Mouse (Mus musculus) thymus, adult 2 months (tissue): Measurements from ENCODE around the gene Uevld. TPM values are rescaled to one million over a fixed set of nuclear protein-coding genes. Genes with fewer than 3 reads are reported as not detected.

Source experiments
- DNase-seq: peaks from one replicate; pipeline ENCODE4 v3.0.0; 2021
- H3K27ac ChIP-seq: fragments of 200-500 bp; 2 replicates; pipeline ENCODE4 v1.5.1; 2012; ENCODE audit warnings: low read length, control low read depth; ENCODE audit not compliant: control insufficient read depth, insufficient read depth
- H3K27me3 ChIP-seq: fragments of 200-500 bp; 2 replicates; pipeline ENCODE4 v1.6.1; 2012; ENCODE audit warnings: mild to moderate bottlenecking, low read length, moderate library complexity, mixed read lengths; ENCODE audit not compliant: control insufficient read depth, insufficient read depth
- H3K36me3 ChIP-seq: fragments of 200-500 bp; 2 replicates; pipeline ENCODE4 v1.6.1; 2012; ENCODE audit warnings: mild to moderate bottlenecking, low read length, moderate library complexity; ENCODE audit not compliant: control insufficient read depth, insufficient read depth
- H3K4me1 ChIP-seq: fragments of 200-500 bp; replicated peaks from 2 replicates; pipeline ENCODE4 v1.6.1; 2012; ENCODE audit warnings: low read length; ENCODE audit not compliant: control insufficient read depth, insufficient read depth
- H3K4me3 ChIP-seq: fragments of 200-500 bp; 2 replicates; pipeline ENCODE4 v1.5.1; 2012; ENCODE audit warnings: mild to moderate bottlenecking, low read length, control low read depth, moderate library complexity; ENCODE audit not compliant: control insufficient read depth, insufficient read depth
- CTCF ChIP-seq: fragments of 200-500 bp; IDR thresholded peaks from 2 replicates; pipeline ENCODE4 v1.5.1; 2012; ENCODE audit warnings: mild to moderate bottlenecking, control low read depth, low read length, moderate library complexity, borderline replicate concordance; ENCODE audit not compliant: control insufficient read depth, poor library complexity, insufficient read depth; ENCODE audit errors: extremely low read depth
- POLR2A ChIP-seq: fragments of 200-500 bp; IDR thresholded peaks from 2 replicates; pipeline ENCODE4 v1.6.1; 2012; ENCODE audit warnings: mild to moderate bottlenecking, low read length, control low read depth, moderate library complexity; ENCODE audit not compliant: control insufficient read depth, poor library complexity, insufficient read depth; ENCODE audit errors: extremely low read depth
- WGBS: fragments of 180-500 bp; shearing (Covaris S2); methylation state at CpG from one replicate; pipeline ENCODE4 v1.1.7; 2018; 5-methylcytosine and 5-hydroxymethylcytosine counted together
- polyA plus RNA-seq: library from polyadenylated mRNA; depleted of rRNA; stranded (reverse); fragments of >200 nt; gene quantifications from 2 replicates; pipeline ENCODE4 v1.2.3, GENCODE M21; 2012

The Uevld gene
- polyA plus RNA-seq, 1 experiment: 4.0 TPM

DNA sequence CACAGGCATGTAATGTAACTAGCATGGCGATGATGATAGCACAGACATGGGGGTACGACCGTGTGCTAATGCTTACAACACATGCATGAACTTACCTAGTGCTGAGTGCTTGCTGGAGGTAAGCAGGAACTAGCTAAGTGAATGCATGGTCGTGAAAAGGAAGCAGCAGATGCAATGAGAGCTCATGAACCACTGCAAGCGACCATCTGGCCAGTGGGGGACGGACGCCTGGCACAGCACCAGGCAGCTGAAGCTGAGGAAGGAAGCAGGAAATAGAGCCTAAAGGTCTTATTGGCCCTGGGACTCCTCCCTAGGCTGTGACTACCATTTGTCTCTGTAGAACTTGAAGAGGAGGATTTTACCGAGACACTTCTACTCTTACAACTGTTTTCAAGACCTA lies 23.5 kb downstream of the Uevld start:
- H3K4me1 ChIP-seq: no peaks in the 10 kb centered on the region
- TF ChIP-seq CTCF (no peak), POLR2A (no peak)
- peaks cover 26% of the 10 kb centered on the region; the same call in 1 of the 2 replicates for H3K36me3 ChIP-seq
- 80% methylated on average over 8 of the region's 8 CpGs for WGBS
- DNase-seq: no peak
- no peaks in the 10 kb centered on the region for H3K27me3 ChIP-seq
- H3K4me3 ChIP-seq: no peak overlapping the region
- H3K27ac ChIP-seq: no peak overlapping the region

DNA sequence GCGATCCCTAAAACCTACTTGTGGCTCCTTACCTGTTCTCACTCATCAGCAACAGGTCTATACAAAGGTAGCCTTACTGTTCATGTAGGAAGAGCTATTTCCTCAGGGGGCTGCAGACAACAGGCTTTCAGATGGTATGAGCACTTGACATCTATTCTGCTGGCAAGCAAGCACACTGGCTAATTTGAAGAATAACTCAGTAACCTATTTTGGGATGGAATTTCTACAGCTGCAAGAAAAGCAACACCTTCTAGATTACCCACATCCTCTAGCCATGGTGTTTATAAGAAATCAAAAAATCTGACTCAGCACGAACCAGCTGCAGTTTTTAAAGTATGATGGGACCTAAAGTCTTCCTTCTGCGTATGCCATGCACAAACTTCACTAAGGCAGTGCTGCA lies 27.0 kb downstream of the Uevld start:
- no peak for DNase-seq
- Histone ChIP-seq H3K27me3 (no peaks in the 10 kb centered on the region), H3K36me3 (peaks cover 15% of the 10 kb centered on the region; the same call in 1 of the 2 replicates), H3K27ac (no peak overlapping the region), H3K4me3 (no peak overlapping the region), H3K4me1 (no peaks in the 10 kb centered on the region)
- WGBS: 93% methylated on average over 3 of the region's 3 CpGs
- no peak for TF ChIP-seq POLR2A
- no peak for TF ChIP-seq CTCF

DNA sequence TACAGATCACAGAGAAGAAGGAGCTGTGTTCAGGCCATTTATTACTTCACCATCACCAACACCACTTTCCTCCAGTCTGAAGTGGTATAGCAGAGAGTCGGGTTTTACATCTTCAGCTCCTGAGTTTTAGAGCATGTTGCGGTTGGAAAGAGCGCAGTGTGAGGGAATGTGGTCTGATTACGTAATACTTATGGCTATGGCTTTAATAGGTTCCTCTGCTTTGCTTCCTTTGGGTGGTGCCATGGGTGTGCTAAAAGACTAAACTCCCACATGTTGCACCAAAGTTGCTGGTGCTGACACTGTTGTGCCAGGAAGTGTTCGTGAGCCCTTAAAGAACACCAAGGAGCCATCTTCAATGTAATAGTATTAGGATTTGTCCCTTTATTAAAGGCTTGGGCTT lies 30.0 kb downstream of the Uevld start:
- 91% methylated on average over 5 of the region's 5 CpGs for WGBS
- H3K27me3 ChIP-seq: no peaks in the 10 kb centered on the region
- no peak overlapping the region for H3K27ac ChIP-seq
- peaks cover 10% of the 10 kb centered on the region; the same call in 1 of the 2 replicates for H3K36me3 ChIP-seq
- TF ChIP-seq POLR2A: no peak
- no peak for TF ChIP-seq CTCF
- DNase-seq: no peak
- H3K4me1 ChIP-seq: no peaks in the 10 kb centered on the region
- H3K4me3 ChIP-seq: no peak overlapping the region

DNA sequence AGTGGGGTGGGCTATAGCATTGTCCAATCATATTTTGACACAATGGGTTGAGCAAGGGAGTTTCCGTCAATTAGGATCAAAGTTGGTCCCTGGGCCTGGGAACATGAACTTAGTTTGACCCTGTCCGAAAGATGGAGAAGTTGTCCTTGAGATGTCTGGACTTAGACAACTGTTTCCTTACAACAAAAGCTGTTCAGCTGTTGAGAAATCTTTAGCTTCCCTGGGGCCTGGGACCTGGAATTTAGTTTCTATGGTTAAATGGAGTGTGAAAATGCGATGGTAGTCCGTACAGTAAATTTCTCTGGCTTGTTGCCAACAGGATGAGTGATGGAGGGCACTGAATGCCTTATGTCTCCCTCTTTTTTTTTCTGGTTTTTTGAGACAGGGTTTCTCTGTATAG lies 36.3 kb downstream of the Uevld start:
- TF ChIP-seq POLR2A (no peak), CTCF (no peak)
- no peak for DNase-seq
- WGBS: 96% methylated on average over 4 of the region's 4 CpGs
- peaks cover 4% of the 10 kb centered on the region for H3K4me1 ChIP-seq
- no peak overlapping the region for H3K27ac ChIP-seq
- no peak overlapping the region for H3K4me3 ChIP-seq
- no peaks in the 10 kb centered on the region for H3K36me3 ChIP-seq
- H3K27me3 ChIP-seq: no peaks in the 10 kb centered on the region

DNA sequence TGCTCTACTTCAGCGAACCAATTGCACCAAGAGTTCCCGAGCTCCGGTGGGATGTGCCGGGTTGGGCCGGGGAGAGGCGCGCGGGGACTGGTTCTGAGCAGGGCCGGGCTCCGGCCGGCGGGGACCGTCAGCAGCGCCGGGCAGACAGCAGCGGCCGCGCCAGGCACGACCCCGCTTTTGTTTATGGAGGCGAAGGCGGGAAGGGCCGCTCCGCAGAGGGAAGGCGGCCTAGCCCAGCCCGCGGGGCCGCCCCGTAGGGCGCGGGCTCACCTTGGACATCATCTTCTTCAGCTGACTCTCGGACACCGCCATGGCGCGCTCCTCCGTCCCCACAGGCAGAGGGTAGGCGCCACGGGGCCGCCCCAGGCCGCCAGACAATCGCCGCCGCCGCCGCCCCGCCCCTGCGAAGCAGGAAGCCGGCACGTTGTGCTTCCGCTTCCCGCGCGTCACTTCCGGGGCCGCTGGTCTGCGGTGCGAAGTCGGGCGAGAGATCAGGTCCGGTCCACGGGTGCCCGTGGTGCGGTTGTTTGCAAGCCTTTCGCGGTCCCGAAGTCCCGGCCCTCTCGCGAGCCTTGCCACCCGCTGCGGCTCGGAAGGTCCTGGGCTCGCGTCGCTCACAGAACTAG lies 38.7 kb downstream of the Uevld start, which contains the start of gene Tsg101:
Gene Tsg101 (minus strand): TSS at position 419 of the 626 bp plus-strand sequence.
- Histone ChIP-seq H3K4me3 (peak within 1 kb of the TSS; percentile 76), H3K27ac (peak within 1 kb of the TSS; percentile 57), H3K36me3 (no peaks in the 10 kb centered on the region), H3K27me3 (no peaks in the 10 kb centered on the region), H3K4me1 (peaks cover 4% of the 10 kb centered on the region)
- TF ChIP-seq POLR2A (peak; percentile 98), CTCF (no peak)
- peak; percentile 91 for DNase-seq
- under 1% methylated on average over 75 of the region's 75 CpGs for WGBS

DNA sequence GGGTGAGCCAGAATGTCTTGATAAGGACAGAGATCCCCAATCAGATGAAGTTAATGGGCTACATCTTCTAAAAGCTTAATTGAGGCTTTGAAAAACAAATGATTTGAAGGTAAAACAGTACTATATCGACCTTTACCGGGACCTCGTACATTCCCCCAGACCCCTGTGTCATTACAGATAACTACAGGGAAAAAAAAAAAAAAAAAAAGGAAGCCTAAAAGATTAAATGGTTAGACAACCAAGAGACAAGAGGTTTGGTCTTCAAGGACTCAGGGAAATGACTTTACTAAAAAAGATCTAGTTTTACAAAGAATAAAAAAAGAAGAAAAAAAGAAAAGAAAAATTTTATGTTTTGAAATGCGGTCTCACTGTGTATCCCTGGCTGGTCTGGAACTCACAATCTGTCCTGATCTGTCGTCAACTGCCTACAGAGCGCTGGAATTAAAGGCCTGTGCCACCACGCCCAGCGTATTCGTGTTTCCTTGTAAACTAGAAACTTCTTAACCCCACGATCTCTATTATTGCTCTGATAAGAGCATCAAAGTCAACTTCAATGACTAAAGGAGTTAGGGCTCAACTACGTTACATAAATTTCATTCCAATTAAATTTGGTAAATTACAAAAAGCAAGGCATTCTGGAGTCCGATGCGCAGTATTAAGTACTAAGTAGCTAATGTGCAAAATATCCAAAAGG lies 39.5 kb downstream of the Uevld start:
- Histone ChIP-seq H3K4me3 (peak overlapping the region; percentile 28; the same call in 1 of the 2 replicates), H3K36me3 (no peaks in the 10 kb centered on the region), H3K4me1 (peaks cover 4% of the 10 kb centered on the region), H3K27me3 (no peaks in the 10 kb centered on the region), H3K27ac (no peak overlapping the region)
- 16% methylated on average over 13 of the region's 13 CpGs for WGBS
- DNase-seq: no peak
- TF ChIP-seq CTCF: no peak
- no peak for TF ChIP-seq POLR2A

DNA sequence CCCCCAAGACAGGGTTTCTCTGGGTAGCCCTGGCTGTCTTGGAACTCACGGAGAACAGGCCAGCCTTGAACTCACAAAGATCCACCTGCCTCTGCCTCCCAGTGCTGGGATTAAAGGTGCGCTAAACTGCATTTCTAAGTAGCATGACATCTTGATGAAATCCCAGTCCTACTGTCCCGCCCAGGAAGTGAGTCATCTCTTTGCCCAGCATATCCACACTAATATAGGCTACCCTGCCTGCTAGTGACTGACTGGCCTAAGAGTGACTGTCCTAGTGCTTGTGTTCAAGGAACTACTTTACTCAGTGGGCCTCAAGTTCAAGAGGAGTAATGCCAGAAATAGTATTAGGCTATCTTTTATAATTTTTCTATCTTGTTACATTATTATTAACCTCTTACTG lies 42.0 kb downstream of the Uevld start:
- no peak for DNase-seq
- peaks cover 12% of the 10 kb centered on the region for H3K36me3 ChIP-seq
- no peak for TF ChIP-seq POLR2A
- TF ChIP-seq CTCF: no peak
- H3K27ac ChIP-seq: no peak overlapping the region
- H3K4me3 ChIP-seq: no peak overlapping the region
- H3K4me1 ChIP-seq: peaks cover 4% of the 10 kb centered on the region
- WGBS: 98% methylated on average over 3 of the region's 3 CpGs
- H3K27me3 ChIP-seq: no peaks in the 10 kb centered on the region
